Mouse (Mus musculus) thymus, adult 2 months (tissue): ENCODE data around the gene Gm10521. TPM values are rescaled to one million over a fixed set of nuclear protein-coding genes. Genes with fewer than 3 reads are reported as not detected.

ENCODE experiments used
- DNase-seq: peaks from one replicate; pipeline ENCODE4 v3.0.0; 2021
- H3K27ac ChIP-seq: fragments of 200-500 bp; 2 replicates; pipeline ENCODE4 v1.5.1; 2012; ENCODE audit warnings: low read length, control low read depth; ENCODE audit not compliant: control insufficient read depth, insufficient read depth
- H3K27me3 ChIP-seq: fragments of 200-500 bp; 2 replicates; pipeline ENCODE4 v1.6.1; 2012; ENCODE audit warnings: mild to moderate bottlenecking, low read length, moderate library complexity, mixed read lengths; ENCODE audit not compliant: control insufficient read depth, insufficient read depth
- H3K36me3 ChIP-seq: fragments of 200-500 bp; 2 replicates; pipeline ENCODE4 v1.6.1; 2012; ENCODE audit warnings: mild to moderate bottlenecking, low read length, moderate library complexity; ENCODE audit not compliant: control insufficient read depth, insufficient read depth
- H3K4me1 ChIP-seq: fragments of 200-500 bp; replicated peaks from 2 replicates; pipeline ENCODE4 v1.6.1; 2012; ENCODE audit warnings: low read length; ENCODE audit not compliant: control insufficient read depth, insufficient read depth
- H3K4me3 ChIP-seq: fragments of 200-500 bp; 2 replicates; pipeline ENCODE4 v1.5.1; 2012; ENCODE audit warnings: mild to moderate bottlenecking, low read length, control low read depth, moderate library complexity; ENCODE audit not compliant: control insufficient read depth, insufficient read depth
- CTCF ChIP-seq: fragments of 200-500 bp; IDR thresholded peaks from 2 replicates; pipeline ENCODE4 v1.5.1; 2012; ENCODE audit warnings: mild to moderate bottlenecking, control low read depth, low read length, moderate library complexity, borderline replicate concordance; ENCODE audit not compliant: control insufficient read depth, poor library complexity, insufficient read depth; ENCODE audit errors: extremely low read depth
- POLR2A ChIP-seq: fragments of 200-500 bp; IDR thresholded peaks from 2 replicates; pipeline ENCODE4 v1.6.1; 2012; ENCODE audit warnings: mild to moderate bottlenecking, low read length, control low read depth, moderate library complexity; ENCODE audit not compliant: control insufficient read depth, poor library complexity, insufficient read depth; ENCODE audit errors: extremely low read depth
- WGBS: fragments of 180-500 bp; shearing (Covaris S2); methylation state at CpG from one replicate; pipeline ENCODE4 v1.1.7; 2018; 5-methylcytosine and 5-hydroxymethylcytosine counted together
- polyA plus RNA-seq: library from polyadenylated mRNA; depleted of rRNA; stranded (reverse); fragments of >200 nt; gene quantifications from 2 replicates; pipeline ENCODE4 v1.2.3, GENCODE M21; 2012

Gm10521 gene
- polyA plus RNA-seq, 1 experiment, result 9.5 TPM

DNA sequence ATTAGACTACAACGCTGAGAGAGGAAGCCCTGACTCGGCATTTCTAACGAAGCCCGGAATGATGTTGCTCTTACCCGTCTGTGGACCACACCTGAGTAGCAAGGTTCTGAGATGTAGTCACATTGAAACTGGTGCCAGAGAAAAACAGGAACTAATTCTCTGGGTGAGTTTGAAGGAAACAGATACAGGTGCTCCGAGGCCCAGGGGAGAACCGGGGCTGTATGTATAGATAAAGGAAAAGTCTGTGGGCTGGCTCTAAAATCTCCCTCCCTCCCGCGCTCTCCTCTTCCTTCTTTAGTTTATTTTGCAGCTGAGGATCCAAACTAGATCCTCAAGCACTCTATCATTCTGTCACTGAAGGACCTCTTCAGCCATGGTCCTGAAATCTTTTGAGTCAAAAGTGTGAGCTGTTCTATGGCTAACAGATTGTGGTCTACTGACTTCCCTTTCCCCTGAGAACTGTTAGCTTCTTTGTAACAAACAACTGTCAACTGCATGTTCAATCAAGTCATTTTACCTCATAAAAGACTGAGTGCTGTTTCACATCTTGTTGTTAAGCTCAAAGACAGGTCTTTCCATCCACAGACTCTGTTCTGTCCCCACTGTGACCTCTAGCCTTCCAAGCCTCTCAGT lies 25.6 kb downstream of the Gm10521 start:
- H3K4me3 ChIP-seq, result peak overlapping the region; percentile 28
- peak overlapping the region; percentile 99 for H3K27ac ChIP-seq
- TF ChIP-seq POLR2A (no peak), CTCF (no peak)
- peaks cover 15% of the 10 kb centered on the region; the same call in 1 of the 2 replicates for H3K36me3 ChIP-seq
- H3K27me3 ChIP-seq, result no peaks in the 10 kb centered on the region
- peak; percentile 63 for DNase-seq
- 2% methylated on average over 9 of the region's 9 CpGs for WGBS
- peaks cover 24% of the 10 kb centered on the region for H3K4me1 ChIP-seq

DNA sequence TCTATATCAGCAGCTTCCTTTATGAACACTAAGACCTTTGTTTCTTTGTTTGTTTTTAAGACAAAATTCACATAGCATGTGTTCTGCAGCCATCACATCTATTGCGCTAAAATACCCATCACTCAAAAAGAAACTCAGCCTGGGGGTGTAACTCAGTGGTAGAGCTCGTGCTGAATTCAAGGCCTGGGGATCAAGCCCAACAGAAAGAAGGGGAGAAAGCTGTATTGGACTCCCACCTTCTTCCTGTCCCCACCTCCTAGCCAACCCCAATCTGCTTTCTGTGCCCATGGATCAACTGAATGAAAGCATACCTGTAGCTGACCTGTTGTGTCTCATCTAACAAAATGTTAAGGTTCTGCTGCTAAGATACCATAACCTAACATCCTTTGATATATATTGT lies 26.2 kb downstream of the Gm10521 start:
- TF ChIP-seq CTCF (no peak), POLR2A (no peak)
- Histone ChIP-seq H3K27ac (peak overlapping the region; percentile 99), H3K27me3 (no peaks in the 10 kb centered on the region), H3K4me3 (peak overlapping the region; percentile 19), H3K36me3 (peaks cover 15% of the 10 kb centered on the region; the same call in 1 of the 2 replicates), H3K4me1 (peaks cover 22% of the 10 kb centered on the region)
- 5% methylated on average over 2 of the region's 2 CpGs for WGBS
- DNase-seq, result peak; percentile 31

DNA sequence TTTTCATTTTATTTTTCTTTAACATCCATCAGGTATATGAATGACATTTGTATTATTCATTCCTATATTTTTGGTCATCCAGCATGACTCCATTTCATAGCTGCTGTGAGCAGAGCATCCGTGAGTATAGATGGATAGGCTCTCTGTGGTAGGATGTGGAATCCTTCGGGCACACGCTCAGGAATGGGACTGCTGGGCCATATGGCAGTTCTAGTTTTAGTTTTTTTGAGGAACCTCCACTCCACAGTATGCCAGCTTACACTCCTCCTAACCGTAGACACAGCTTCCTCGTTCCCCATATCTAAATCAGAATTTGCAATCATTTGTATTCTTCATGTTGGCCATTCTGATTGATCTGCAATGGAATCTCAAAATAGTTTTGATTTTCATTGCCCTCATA lies 27.4 kb downstream of the Gm10521 start:
- Histone ChIP-seq H3K27ac (peak overlapping the region; percentile 75), H3K4me3 (no peak overlapping the region), H3K27me3 (no peaks in the 10 kb centered on the region), H3K4me1 (peaks cover 17% of the 10 kb centered on the region), H3K36me3 (peaks cover 17% of the 10 kb centered on the region; the same call in 1 of the 2 replicates)
- DNase-seq, result no peak
- 91% methylated on average over 5 of the region's 5 CpGs for WGBS
- TF ChIP-seq POLR2A (no peak), CTCF (no peak)

DNA sequence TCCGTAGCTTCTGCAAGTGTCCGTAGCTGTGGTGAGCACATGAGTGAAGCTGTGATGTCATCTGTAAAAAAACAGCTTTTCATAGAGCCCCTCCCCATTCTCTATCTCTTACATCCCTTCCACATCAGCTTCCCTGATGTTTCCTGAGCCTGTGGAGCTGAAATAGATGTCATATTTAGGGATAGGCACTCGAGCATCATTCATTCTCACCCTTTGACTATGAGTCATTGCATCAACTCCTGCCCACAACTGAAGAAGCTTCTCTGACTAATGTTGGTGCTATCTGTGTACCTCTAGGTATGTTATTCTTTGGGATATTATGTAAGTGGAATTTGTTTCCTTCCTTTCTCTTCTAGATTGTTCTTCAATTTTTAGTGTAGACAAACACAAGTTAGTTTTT lies 29.4 kb downstream of the Gm10521 start:
- Histone ChIP-seq H3K4me1 (peaks cover 15% of the 10 kb centered on the region), H3K27ac (no peak overlapping the region), H3K36me3 (peaks cover 24% of the 10 kb centered on the region), H3K4me3 (no peak overlapping the region), H3K27me3 (no peaks in the 10 kb centered on the region)
- DNase-seq, result no peak
- TF ChIP-seq CTCF (no peak), POLR2A (no peak)
- 96% methylated on average over 3 of the region's 3 CpGs for WGBS

DNA sequence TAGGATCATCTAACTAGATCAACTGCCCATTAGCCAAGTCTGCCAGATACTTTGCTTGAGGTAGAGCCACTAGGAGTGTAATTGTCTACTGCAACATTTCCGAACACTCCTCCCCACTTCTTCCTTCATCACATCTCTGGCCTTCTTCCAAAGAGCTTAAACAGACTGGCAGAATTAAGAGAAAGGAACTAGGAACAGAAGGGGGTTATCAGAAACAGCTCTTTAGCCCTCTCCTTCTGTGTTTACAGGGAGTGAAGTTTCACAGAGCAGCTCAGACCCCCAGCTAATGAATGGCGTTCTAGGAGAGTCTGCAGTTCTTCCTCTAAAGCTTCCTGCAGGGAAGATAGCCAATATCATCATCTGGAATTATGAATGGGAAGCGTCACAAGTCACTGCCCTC lies 38.4 kb downstream of the Gm10521 start:
- Histone ChIP-seq H3K27ac (no peak overlapping the region), H3K27me3 (no peaks in the 10 kb centered on the region), H3K4me1 (peaks cover 28% of the 10 kb centered on the region), H3K4me3 (no peak overlapping the region), H3K36me3 (peaks cover 79% of the 10 kb centered on the region)
- no peak for TF ChIP-seq CTCF
- no peak for TF ChIP-seq POLR2A
- no peak for DNase-seq
- WGBS, result 89% methylated on average over 3 of the region's 3 CpGs

DNA sequence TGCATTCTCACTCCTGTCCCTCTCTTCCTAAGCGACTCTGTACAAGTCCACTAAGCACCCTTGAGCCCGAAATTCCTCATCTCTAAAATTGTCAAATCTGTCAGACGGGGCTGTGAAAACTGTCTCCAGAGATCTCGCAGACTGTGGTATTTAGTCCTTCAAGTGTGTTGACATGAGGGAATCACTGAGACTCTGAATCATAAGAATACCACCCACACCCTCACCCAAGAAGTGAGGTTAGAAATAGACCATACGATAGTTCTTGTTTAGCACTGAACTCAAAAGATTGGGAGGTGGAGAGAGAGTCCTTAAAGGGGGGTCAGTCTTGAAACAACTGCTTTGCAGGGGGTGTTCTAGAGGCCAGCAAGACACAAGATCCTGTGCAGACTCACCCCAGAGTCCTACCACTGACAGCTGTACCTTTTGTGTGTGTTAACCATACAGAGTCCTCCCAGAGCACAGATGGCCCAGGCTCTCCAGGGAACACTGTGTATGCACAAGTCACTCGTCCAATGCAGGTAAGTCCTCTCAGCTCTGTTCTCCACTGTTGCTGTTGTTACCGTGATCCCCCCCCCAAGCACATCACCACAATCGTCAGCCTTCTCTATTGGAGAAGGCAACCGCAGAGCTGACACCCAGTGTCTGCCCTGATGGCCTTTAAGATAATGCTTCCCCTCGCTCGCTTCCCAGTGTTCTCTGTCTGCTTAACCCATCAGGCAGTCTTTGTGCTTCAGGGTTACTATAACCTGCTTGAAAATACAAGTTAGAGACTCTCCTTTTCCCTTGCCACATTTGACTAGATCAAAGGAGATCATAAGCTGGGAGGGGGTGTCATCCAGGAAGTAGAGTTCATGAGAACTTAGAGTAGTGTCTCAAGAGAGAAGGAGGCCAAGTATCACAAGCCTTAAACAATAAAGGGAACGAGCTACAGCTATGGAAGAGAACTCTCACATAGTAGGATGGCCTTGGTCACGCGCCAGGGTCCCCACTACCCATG lies 43.8 kb downstream of the Gm10521 start:
- 46% methylated on average over 14 of the region's 14 CpGs for WGBS
- TF ChIP-seq CTCF (no peak), POLR2A (no peak)
- H3K27me3 ChIP-seq, result no peaks in the 10 kb centered on the region
- H3K4me1 ChIP-seq, result peaks cover 42% of the 10 kb centered on the region
- DNase-seq, result peak; percentile 32
- peaks cover 63% of the 10 kb centered on the region for H3K36me3 ChIP-seq
- no peak overlapping the region for H3K4me3 ChIP-seq
- H3K27ac ChIP-seq, result peak overlapping the region; percentile 71
